Comparison of ENCODE assay signal across 15 mouse cellular contexts in genomic region chr7:3388885-3389284, GRCm38 (mm10). TPM values are rescaled to one million over a fixed set of nuclear protein-coding genes. Genes with fewer than 3 reads are reported as not detected.
DNase-seq lines count a peak whose midpoint lies in the region; ATAC-seq and TF ChIP-seq lines count a peak whose summit lies in the region.
"Had no signal": no experiment of that assay in that cellular context is flagged by ENCODE, and none has a peak within 500 bp of the region (broad histone marks: within the 10 kb centered on the region; RNA-seq: fewer than 3 reads in every experiment).

No protein-coding gene starts in this region.

- ATAC-seq in lung, embryonic 15.5 days (ENCODE audit: borderline replicate concordance, extremely low read depth, low FRiP score, low TSS enrichment), result no peak
- ATAC-seq in embryonic facial prominence, embryonic 11.5 days (replicated peaks; ENCODE audit: insufficient number of reproducible peaks, low FRiP score, low TSS enrichment, low read depth), result no peak
- no peak for ATAC-seq in hindbrain, embryonic 14.5 days (ENCODE audit: low FRiP score)
- ATAC-seq in midbrain, postnatal 0 days (ENCODE audit: low FRiP score), result no peak
- no peak for ATAC-seq in liver, embryonic 12.5 days

- no peak for TF ChIP-seq CTCF in midbrain, postnatal 0 days (IDR thresholded peaks at IDR 0.05)
- no peak for TF ChIP-seq CTCF in kidney, adult 2 months (conservative IDR thresholded peaks at IDR 0.05; ENCODE audit: insufficient read depth, insufficient read length, low read depth, low read length)

- H3K27ac ChIP-seq in lung, embryonic 15.5 days, result no peak overlapping the region
- no peak overlapping the region for H3K27ac ChIP-seq in embryonic facial prominence, embryonic 11.5 days (replicated peaks; ENCODE audit: low read depth, low read length)
- no peak overlapping the region for H3K27ac ChIP-seq in hindbrain, embryonic 14.5 days
- H3K27ac ChIP-seq in midbrain, postnatal 0 days (ENCODE audit: low read depth, low read length), result no peak overlapping the region
- no peak overlapping the region for H3K27ac ChIP-seq in kidney, adult 2 months (ENCODE audit: insufficient read depth, low read depth, low read length)
- no peak overlapping the region for H3K27ac ChIP-seq in liver, embryonic 12.5 days

- no peaks in the 10 kb centered on the region for H3K36me3 ChIP-seq in lung, embryonic 15.5 days
- H3K36me3 ChIP-seq in embryonic facial prominence, embryonic 11.5 days (replicated peaks; ENCODE audit: control insufficient read depth, insufficient read depth, low read depth, low read length), result no peaks in the 10 kb centered on the region
- no peaks in the 10 kb centered on the region for H3K36me3 ChIP-seq in hindbrain, embryonic 14.5 days (replicated peaks; ENCODE audit: control insufficient read depth, insufficient read depth)
- H3K36me3 ChIP-seq in midbrain, postnatal 0 days (ENCODE audit: insufficient read depth, low read length), result no peaks in the 10 kb centered on the region
- H3K36me3 ChIP-seq in kidney, adult 2 months (ENCODE audit: control insufficient read depth, insufficient read depth, low read length), result no peaks in the 10 kb centered on the region
- no peaks in the 10 kb centered on the region for H3K36me3 ChIP-seq in liver, embryonic 12.5 days

- H3K4me2 ChIP-seq in lung, embryonic 15.5 days, result peak overlapping the region; percentile 57; the same call in 1 of the 2 replicates
- peak overlapping the region; percentile 70; the same call in 1 of the 2 replicates for H3K4me2 ChIP-seq in embryonic facial prominence, embryonic 11.5 days (ENCODE audit: low read depth, low read length)
- H3K4me2 ChIP-seq in hindbrain, embryonic 14.5 days (replicated peaks), result peak overlapping the region; percentile 68
- peak overlapping the region; percentile 82 for H3K4me2 ChIP-seq in midbrain, postnatal 0 days (ENCODE audit: low read depth, low read length, poor library complexity, severe bottlenecking)
- no peak overlapping the region for H3K4me2 ChIP-seq in liver, embryonic 12.5 days

- peaks cover 12% of the 10 kb centered on the region; the same call in 1 of the 2 replicates for H3K4me1 ChIP-seq in lung, embryonic 15.5 days
- H3K4me1 ChIP-seq in embryonic facial prominence, embryonic 11.5 days (ENCODE audit: control insufficient read depth, insufficient read depth, low read length), result no peaks in the 10 kb centered on the region; the same call in 1 of the 2 replicates
- H3K4me1 ChIP-seq in hindbrain, embryonic 14.5 days (replicated peaks; ENCODE audit: control insufficient read depth, insufficient read depth, low read length), result peaks cover 31% of the 10 kb centered on the region
- H3K4me1 ChIP-seq in midbrain, postnatal 0 days (ENCODE audit: insufficient read depth, low read length), result peaks cover 11% of the 10 kb centered on the region; the same call in 1 of the 2 replicates
- H3K4me1 ChIP-seq in kidney, adult 2 months (ENCODE audit: control insufficient read depth, insufficient read depth, low read length), result 0 out of 2 replicates have a peak, but pooled peaks cover 3% of the 10 kb centered on the region
- no peaks in the 10 kb centered on the region for H3K4me1 ChIP-seq in liver, embryonic 12.5 days

- no peak for DNase-seq in lung, postnatal 25 days (ENCODE audit: low spot score)
- DNase-seq in embryonic facial prominence, embryonic 11.5 days (ENCODE audit: low spot score), result no peak
- DNase-seq in hindbrain, embryonic 14.5 days (ENCODE audit: low spot score), result no peak
- no peak for DNase-seq in midbrain, postnatal 0 days (ENCODE audit: low spot score)
- no peak for DNase-seq in kidney, adult 2 months
- no peak for DNase-seq in left cerebral cortex, postnatal 36 days (ENCODE audit: low spot score in 2 of 2)
- DNase-seq: adrenal gland, postnatal 25 days; cerebellum, adult 2 months; gastrocnemius, postnatal 14 days; heart, postnatal 4 days; thymus, postnatal 36 days had no signal

- WGBS in lung, embryonic 15.5 days, result 52% methylated on average over 6 of the region's 6 CpGs
- WGBS in embryonic facial prominence, embryonic 11.5 days, result 73% methylated on average over 6 of the region's 6 CpGs
- 70% methylated on average over 6 of the region's 6 CpGs for WGBS in hindbrain, embryonic 14.5 days
- WGBS in midbrain, postnatal 0 days, result 56% methylated on average over 6 of the region's 6 CpGs
- 68% methylated on average over 6 of the region's 6 CpGs for WGBS in kidney, adult 2 months
- WGBS in liver, embryonic 12.5 days (ENCODE audit: insufficient replicate concordance), result 13% methylated on average over 6 of the region's 6 CpGs

- TF ChIP-seq POLR2A in kidney, adult 2 months (IDR thresholded peaks at IDR 0.05; ENCODE audit: low read depth, low read length), result no peak

- H3K9ac ChIP-seq in lung, embryonic 15.5 days, result no peak overlapping the region
- no peak overlapping the region for H3K9ac ChIP-seq in embryonic facial prominence, embryonic 11.5 days (replicated peaks; ENCODE audit: low read length)
- H3K9ac ChIP-seq in hindbrain, embryonic 14.5 days, result no peak overlapping the region
- no peak overlapping the region for H3K9ac ChIP-seq in midbrain, postnatal 0 days (replicated peaks; ENCODE audit: low read length, poor library complexity, severe bottlenecking)
- no peak overlapping the region for H3K9ac ChIP-seq in liver, embryonic 12.5 days

- H3K9me3 ChIP-seq in lung, embryonic 15.5 days, result no peaks in the 10 kb centered on the region
- no peaks in the 10 kb centered on the region for H3K9me3 ChIP-seq in embryonic facial prominence, embryonic 11.5 days (replicated peaks; ENCODE audit: control insufficient read depth, low read length)
- no peaks in the 10 kb centered on the region for H3K9me3 ChIP-seq in hindbrain, embryonic 14.5 days (ENCODE audit: control insufficient read depth, low read length)
- no peaks in the 10 kb centered on the region for H3K9me3 ChIP-seq in midbrain, postnatal 0 days (ENCODE audit: low read length)
- H3K9me3 ChIP-seq in liver, embryonic 12.5 days (replicated peaks), result no peaks in the 10 kb centered on the region

- no peak overlapping the region for H3K4me3 ChIP-seq in lung, embryonic 15.5 days
- H3K4me3 ChIP-seq in embryonic facial prominence, embryonic 11.5 days (ENCODE audit: low read depth, low read length), result 0 out of 2 replicates have a peak overlapping the region, but pooled peaks have one; percentile 10
- H3K4me3 ChIP-seq in hindbrain, embryonic 14.5 days (replicated peaks; ENCODE audit: low read length), result peak overlapping the region; percentile 42; the same call in 1 of the 2 replicates
- peak overlapping the region; percentile 54; the same call in 1 of the 2 replicates for H3K4me3 ChIP-seq in midbrain, postnatal 0 days (ENCODE audit: low read depth, low read length)
- H3K4me3 ChIP-seq in kidney, adult 2 months (ENCODE audit: insufficient read depth, low read depth, low read length), result no peak overlapping the region
- no peak overlapping the region for H3K4me3 ChIP-seq in liver, embryonic 12.5 days

- H3K27me3 ChIP-seq in lung, embryonic 15.5 days, result no peaks in the 10 kb centered on the region
- H3K27me3 ChIP-seq in embryonic facial prominence, embryonic 11.5 days (ENCODE audit: control insufficient read depth, insufficient read depth, low read length), result no peaks in the 10 kb centered on the region
- no peaks in the 10 kb centered on the region for H3K27me3 ChIP-seq in hindbrain, embryonic 14.5 days (ENCODE audit: control insufficient read depth, insufficient read depth, low read length)
- H3K27me3 ChIP-seq in midbrain, postnatal 0 days (ENCODE audit: insufficient read depth, low read length), result no peaks in the 10 kb centered on the region
- H3K27me3 ChIP-seq in kidney, adult 2 months (replicated peaks; ENCODE audit: control insufficient read depth, insufficient read depth, low read length), result no peaks in the 10 kb centered on the region
- H3K27me3 ChIP-seq in liver, embryonic 12.5 days (replicated peaks), result peaks cover 26% of the 10 kb centered on the region

- intact Hi-C loops in left cerebral cortex, postnatal 36 days (cut with DNase I), result no loop called here

RNA-seq across cellular contexts. Expression of gene Cacng8, which starts 1.6 kb away (rescaled TPM):
- polyA plus RNA-seq in lung, embryonic 15.5 days (2015; fragmentation: Nextera tagmentation; extraction: Ambion mirVana), result 2.2 and 2.4 TPM in 2 replicates
- 4.7 and 6.5 TPM in 2 replicates for polyA plus RNA-seq in embryonic facial prominence, embryonic 11.5 days (2014; fragmentation: Nextera tagmentation; extraction: Ambion mirVana)
- 9.6 and 11.5 TPM in 2 replicates for polyA plus RNA-seq in hindbrain, embryonic 14.5 days (2014; fragmentation: Nextera tagmentation; extraction: Ambion mirVana)
- total RNA-seq in midbrain, postnatal 0 days (2014; rRNA removed), result 44.0 and 59.0 TPM in 2 replicates
- polyA plus RNA-seq in midbrain, postnatal 0 days (2015; fragmentation: Nextera tagmentation; extraction: Ambion mirVana), result 20.8 and 21.4 TPM in 2 replicates
- polyA plus RNA-seq in kidney, adult 2 months (2012; rRNA removed), result 0.11 TPM in 1 of 2 replicates, not detected in the other
- total RNA-seq in left cerebral cortex, postnatal 36 days (2021), result 100 to 1,000 TPM; 163 to 186 TPM
- polyA plus RNA-seq in liver, embryonic 12.5 days (2016; fragmentation: Nextera tagmentation; extraction: Ambion mirVana), result 0.12 and 0.36 TPM in 2 replicates
- total RNA-seq: gastrocnemius, postnatal 14 days; megakaryocyte-erythroid progenitor cell, adult 5-6 weeks had no signal
- polyA plus RNA-seq: liver, embryonic 16.5 days had no signal

RNA-seq across cellular contexts. Expression of gene Cacng6, which starts 35.1 kb away (rescaled TPM):
- polyA plus RNA-seq in lung, embryonic 15.5 days (2015; fragmentation: Nextera tagmentation; extraction: Ambion mirVana), result 0.30 TPM in 1 of 2 replicates, not detected in the other
- polyA plus RNA-seq in embryonic facial prominence, embryonic 11.5 days (2014; fragmentation: Nextera tagmentation; extraction: Ambion mirVana), result 0.34 TPM in 1 of 2 replicates, not detected in the other
- not detected in 2 replicates for polyA plus RNA-seq in hindbrain, embryonic 14.5 days (2014; fragmentation: Nextera tagmentation; extraction: Ambion mirVana)
- total RNA-seq in midbrain, postnatal 0 days (2014; rRNA removed), result not detected in 2 replicates
- 0.20 TPM in 1 of 2 replicates, not detected in the other for polyA plus RNA-seq in midbrain, postnatal 0 days (2015; fragmentation: Nextera tagmentation; extraction: Ambion mirVana)
- 1.3 TPM in 1 of 2 replicates, not detected in the other for polyA plus RNA-seq in kidney, adult 2 months (2012; rRNA removed)
- total RNA-seq in left cerebral cortex, postnatal 36 days (2021), result 1 to 10 TPM; 1.2 to 1.9 TPM
- 0.14 and 0.17 TPM in 2 replicates for polyA plus RNA-seq in liver, embryonic 12.5 days (2016; fragmentation: Nextera tagmentation; extraction: Ambion mirVana)
- total RNA-seq: adrenal gland, postnatal 25 days; megakaryocyte-erythroid progenitor cell, adult 5-6 weeks had no signal

RNA-seq across cellular contexts. Expression of gene Cacng7, which starts 56.1 kb away (rescaled TPM):
- polyA plus RNA-seq in lung, embryonic 15.5 days (2015; fragmentation: Nextera tagmentation; extraction: Ambion mirVana), result 0.48 and 0.49 TPM in 2 replicates
- 2.6 and 2.9 TPM in 2 replicates for polyA plus RNA-seq in embryonic facial prominence, embryonic 11.5 days (2014; fragmentation: Nextera tagmentation; extraction: Ambion mirVana)
- polyA plus RNA-seq in hindbrain, embryonic 14.5 days (2014; fragmentation: Nextera tagmentation; extraction: Ambion mirVana), result 3.4 and 4.2 TPM in 2 replicates
- total RNA-seq in midbrain, postnatal 0 days (2014; rRNA removed), result 78.5 and 115 TPM in 2 replicates
- 2.9 and 3.7 TPM in 2 replicates for polyA plus RNA-seq in midbrain, postnatal 0 days (2015; fragmentation: Nextera tagmentation; extraction: Ambion mirVana)
- polyA plus RNA-seq in kidney, adult 2 months (2012; rRNA removed), result 3.4 and 4.4 TPM in 2 replicates
- total RNA-seq in left cerebral cortex, postnatal 36 days (2021), result 100 to 1,000 TPM; 182 to 196 TPM
- polyA plus RNA-seq in liver, embryonic 12.5 days (2016; fragmentation: Nextera tagmentation; extraction: Ambion mirVana), result 0.07 TPM in 1 of 2 replicates, not detected in the other
- total RNA-seq: megakaryocyte-erythroid progenitor cell, adult 5-6 weeks had no signal
- polyA plus RNA-seq: liver, embryonic 16.5 days had no signal

Comparison
In these comparisons a context has a peak if more than half of its experiments do, and no peak if none do; other contexts are left out.
1. H3K4me3 ChIP-seq: peak in embryonic facial prominence, embryonic 11.5 days (single experiment), hindbrain, embryonic 14.5 days (single experiment) and midbrain, postnatal 0 days (single experiment); none in lung, embryonic 15.5 days (single experiment), kidney, adult 2 months (single experiment) and liver, embryonic 12.5 days (single experiment).